Mouse (Mus musculus) liver, embryonic 11.5 days (tissue): ENCODE data around the gene Olfr1098. TPM values are rescaled to one million over a fixed set of nuclear protein-coding genes. Genes with fewer than 3 reads are reported as not detected.

Experiments used
- ATAC-seq: fragments of 200-750 bp; cut with Nextera tagmentation; replicated peaks from 2 replicates; pipeline ENCODE4 v1.8.0; 2017; ENCODE audit warnings: moderate number of reproducible peaks, mild to moderate bottlenecking, moderate TSS enrichment, moderate library complexity; ENCODE audit not compliant: low FRiP score
- DNase-seq: peaks from one replicate; pipeline ENCODE4 v3.0.0-alpha.2; 2017; ENCODE audit warnings: low spot score
- H3K27ac ChIP-seq: fragments of 300-500 bp; sonication (generic); 2 replicates; pipeline ENCODE4 v1.5.1; 2014; ENCODE audit warnings: mild to moderate bottlenecking, low read depth, low read length, control low read depth
- H3K27me3 ChIP-seq: fragments of 300-500 bp; sonication (generic); replicated peaks from 2 replicates; pipeline ENCODE4 v1.6.1; 2014; ENCODE audit warnings: low read length, mixed read lengths; ENCODE audit not compliant: control insufficient read depth, insufficient read depth
- H3K36me3 ChIP-seq: fragments of 300-500 bp; sonication (generic); 2 replicates; pipeline ENCODE4 v1.6.1; 2014; ENCODE audit warnings: mild to moderate bottlenecking, low read length, moderate library complexity, mixed read lengths; ENCODE audit not compliant: control insufficient read depth, insufficient read depth
- H3K4me1 ChIP-seq: fragments of 300-500 bp; sonication (generic); replicated peaks from 2 replicates; pipeline ENCODE4 v1.6.1; 2014; ENCODE audit warnings: low read length, mixed read lengths; ENCODE audit not compliant: control insufficient read depth, insufficient read depth
- H3K4me2 ChIP-seq: fragments of 300-500 bp; sonication (generic); 2 replicates; pipeline ENCODE4 v1.6.1; 2014; ENCODE audit warnings: mild to moderate bottlenecking, control low read depth, moderate library complexity
- H3K4me3 ChIP-seq: fragments of 300-500 bp; sonication (generic); 2 replicates; pipeline ENCODE4 v1.5.1; 2014; ENCODE audit warnings: low read depth, low read length, control low read depth
- H3K9ac ChIP-seq: fragments of 300-500 bp; sonication (generic); 2 replicates; pipeline ENCODE4 v1.6.1; 2014; ENCODE audit warnings: low read depth, low read length, control low read depth
- H3K9me3 ChIP-seq: fragments of 300-500 bp; sonication (generic); 2 replicates; pipeline ENCODE4 v1.6.1; 2016; ENCODE audit warnings: low read length, inconsistent platforms, mixed read lengths; ENCODE audit not compliant: control insufficient read depth
- WGBS: fragments of 180-500 bp; shearing (Covaris S2); extraction: QIAGEN DNeasy Blood & Tissue Kit; methylation state at CpG from one replicate; pipeline ENCODE4 v1.1.7; 2014; 5-methylcytosine and 5-hydroxymethylcytosine counted together
- polyA plus RNA-seq: library from polyadenylated mRNA; unstranded; fragments of >200 nt; fragmentation: Nextera tagmentation; extraction: Ambion mirVana; gene quantifications from 2 replicates; pipeline ENCODE4 v1.2.1, GENCODE M21; 2014

Gene Olfr1098
- polyA plus RNA-seq = not detected in 2 replicates

DNA sequence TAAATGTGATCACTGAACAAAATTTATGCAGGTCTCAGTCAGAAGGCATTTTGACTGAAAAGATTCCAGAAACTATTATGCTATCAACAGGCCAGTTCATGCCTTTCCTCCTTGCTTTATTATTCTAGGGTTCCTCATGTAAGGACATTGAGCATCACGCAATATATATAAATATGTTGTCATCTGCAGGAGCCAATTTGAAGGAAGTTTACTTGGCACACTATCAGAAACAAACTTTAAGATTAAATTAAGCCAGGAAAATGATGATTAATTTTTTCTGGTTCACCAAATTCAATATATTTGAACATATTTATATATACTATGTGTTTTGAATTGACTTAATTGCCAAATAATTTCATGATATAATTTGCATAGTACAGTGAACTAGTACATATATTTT is at the start of gene Olfr1098:
Olfr1098 (minus strand) TSS at position 101 of the 400 bp plus-strand sequence.
- H3K27ac ChIP-seq = no peak within 1 kb of the TSS
- no peaks in the 10 kb centered on the region for H3K9me3 ChIP-seq
- H3K4me2 ChIP-seq = no peak within 1 kb of the TSS
- no peaks in the 10 kb centered on the region for H3K27me3 ChIP-seq
- H3K4me1 ChIP-seq = no peaks in the 10 kb centered on the region
- ATAC-seq = no peak
- H3K9ac ChIP-seq = no peak within 1 kb of the TSS
- no peaks in the 10 kb centered on the region for H3K36me3 ChIP-seq
- H3K4me3 ChIP-seq = no peak within 1 kb of the TSS
- no peak for DNase-seq
- WGBS = 85% methylated on average over 1 of the region's 1 CpGs

DNA sequence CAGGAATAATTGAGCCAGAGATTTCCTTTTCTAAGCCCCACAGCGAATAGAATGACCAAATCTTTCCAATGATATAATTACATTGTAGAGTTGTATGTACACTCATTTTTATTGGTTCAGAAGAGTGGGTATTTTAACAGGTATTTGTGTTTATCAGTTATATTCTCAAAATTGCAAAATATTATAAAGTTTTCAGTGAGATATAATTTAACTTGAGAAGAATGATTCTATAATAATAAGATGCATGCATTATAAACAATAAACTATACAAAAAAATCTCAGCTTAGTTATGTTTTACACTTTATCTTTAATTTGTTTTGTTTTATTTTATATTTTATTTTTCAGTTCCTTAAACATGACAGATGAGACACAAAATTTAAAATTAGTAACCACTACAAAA is 36.2 kb upstream of the Olfr1098 start, which contains the start of gene Olfr1099:
Olfr1099 (minus strand) TSS at position 101 of the 400 bp plus-strand sequence.
- Histone ChIP-seq H3K4me3 (no peak within 1 kb of the TSS), H3K4me1 (no peaks in the 10 kb centered on the region), H3K9ac (no peak within 1 kb of the TSS), H3K36me3 (no peaks in the 10 kb centered on the region), H3K9me3 (no peaks in the 10 kb centered on the region), H3K27me3 (no peaks in the 10 kb centered on the region), H3K4me2 (no peak within 1 kb of the TSS), H3K27ac (no peak within 1 kb of the TSS)
- no peak for DNase-seq
- 75% methylated on average over 1 of the region's 1 CpGs for WGBS
- no peak for ATAC-seq

DNA sequence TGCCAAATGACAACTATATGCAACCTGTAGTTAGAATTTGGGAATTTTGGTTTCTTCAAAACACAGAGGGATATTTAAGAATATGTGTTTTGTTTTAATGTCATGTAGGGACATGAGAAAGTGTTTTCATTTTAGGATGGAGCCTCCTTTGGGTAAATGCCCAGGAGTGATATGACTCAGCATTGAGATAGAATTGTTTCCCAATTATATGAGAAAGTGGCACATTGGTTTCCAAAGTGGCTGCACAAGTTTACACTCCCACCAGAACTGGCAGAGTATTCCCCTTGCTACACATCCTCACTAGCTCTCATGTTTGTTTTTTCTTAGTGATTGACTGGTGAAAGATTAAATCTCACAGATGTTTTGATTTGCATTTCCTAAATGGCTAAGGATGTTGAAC is 2.2 kb upstream of the Olfr1098 start:
- Histone ChIP-seq H3K27ac (no peak overlapping the region), H3K4me3 (no peak overlapping the region), H3K27me3 (no peaks in the 10 kb centered on the region), H3K9ac (no peak overlapping the region), H3K36me3 (no peaks in the 10 kb centered on the region), H3K4me1 (no peaks in the 10 kb centered on the region), H3K4me2 (no peak overlapping the region), H3K9me3 (no peaks in the 10 kb centered on the region)
- no peak for DNase-seq
- ATAC-seq = no peak

DNA sequence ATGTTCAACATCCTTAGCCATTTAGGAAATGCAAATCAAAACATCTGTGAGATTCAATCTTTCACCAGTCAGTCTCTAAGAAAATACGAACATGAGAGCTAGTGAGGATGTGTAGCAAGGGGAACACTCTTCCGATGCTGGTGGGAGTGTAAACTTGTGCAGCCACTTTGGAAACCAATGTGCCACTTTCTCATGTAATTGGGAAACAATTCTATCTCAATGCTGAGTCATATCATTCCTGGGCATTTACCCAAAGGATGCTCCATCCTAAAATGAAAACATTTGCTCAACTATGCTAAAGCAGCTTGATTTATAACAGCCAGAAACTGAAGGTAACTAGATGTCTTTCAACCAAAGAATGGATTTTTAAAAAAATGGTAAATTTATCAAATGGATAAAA is 18.7 kb downstream of the Olfr1098 start:
- H3K9me3 ChIP-seq = no peaks in the 10 kb centered on the region
- H3K4me2 ChIP-seq = no peak overlapping the region
- H3K27ac ChIP-seq = no peak overlapping the region
- no peaks in the 10 kb centered on the region for H3K27me3 ChIP-seq
- H3K9ac ChIP-seq = no peak overlapping the region
- DNase-seq (no peak), ATAC-seq (no peak)
- 82% methylated on average over 2 of the region's 2 CpGs for WGBS
- no peak overlapping the region for H3K4me3 ChIP-seq
- no peaks in the 10 kb centered on the region for H3K36me3 ChIP-seq
- no peaks in the 10 kb centered on the region for H3K4me1 ChIP-seq

- 79% methylated on average over 1 of the region's 1 CpGs for WGBS
- Histone ChIP-seq H3K4me3 (no peak within 1 kb of the TSS), H3K27me3 (no peaks in the 10 kb centered on the region), H3K4me1 (no peaks in the 10 kb centered on the region), H3K36me3 (no peaks in the 10 kb centered on the region), H3K9me3 (no peaks in the 10 kb centered on the region), H3K27ac (no peak within 1 kb of the TSS), H3K9ac (no peak within 1 kb of the TSS), H3K4me2 (no peak within 1 kb of the TSS)
- ATAC-seq (no peak), DNase-seq (no peak)
Measured at GRCm38 (mm10) chr2:86892116-86892515, 32.2 kb downstream of the Olfr1098 start, which contains the start of gene Olfr1097. Olfr1097 (minus strand) TSS chr2:86892216.

GRCm38 (mm10) chr2:86874702-86875101 is 49.6 kb downstream of the Olfr1098 start, which contains the start of gene Gm13723:
Gm13723 (minus strand) TSS chr2:86874802.
- no peaks in the 10 kb centered on the region for H3K9me3 ChIP-seq
- H3K4me2 ChIP-seq = no peak within 1 kb of the TSS
- H3K27me3 ChIP-seq = no peaks in the 10 kb centered on the region
- H3K27ac ChIP-seq = no peak within 1 kb of the TSS
- H3K9ac ChIP-seq = no peak within 1 kb of the TSS
- no peak within 1 kb of the TSS for H3K4me3 ChIP-seq
- DNase-seq = no peak
- no peaks in the 10 kb centered on the region for H3K36me3 ChIP-seq
- H3K4me1 ChIP-seq = no peaks in the 10 kb centered on the region
- 50% methylated on average over 1 of the region's 1 CpGs for WGBS
- no peak for ATAC-seq

Other genes with a start within 250 kb of the Olfr1098 start
- gene Olfr1086, start 244.5 kb downstream of the Olfr1098 start, polyA plus RNA-seq = not detected in 2 replicates
- not detected in 2 replicates for gene Olfr1087, start 226.2 kb downstream of the Olfr1098 start, polyA plus RNA-seq
- not detected in 2 replicates for gene Olfr1089, start 190.8 kb downstream of the Olfr1098 start, polyA plus RNA-seq
- gene Olfr1090, start 165.6 kb downstream of the Olfr1098 start, polyA plus RNA-seq = not detected in 2 replicates
- not detected in 2 replicates for gene Olfr1093, start 142.1 kb downstream of the Olfr1098 start, polyA plus RNA-seq
- not detected in 2 replicates for gene Olfr141, start 114.5 kb downstream of the Olfr1098 start, polyA plus RNA-seq
- gene Olfr1094, start 99.9 kb downstream of the Olfr1098 start, polyA plus RNA-seq = not detected in 2 replicates
- gene Olfr1095, start 72.8 kb downstream of the Olfr1098 start, polyA plus RNA-seq = not detected in 2 replicates
- not detected in 2 replicates for gene Gm13723, start 49.7 kb downstream of the Olfr1098 start, polyA plus RNA-seq
- not detected in 2 replicates for gene Olfr1097, start 32.3 kb downstream of the Olfr1098 start, polyA plus RNA-seq
- not detected in 2 replicates for gene Olfr1099, start 36.1 kb upstream of the Olfr1098 start, polyA plus RNA-seq
- gene Olfr1100, start 55.4 kb upstream of the Olfr1098 start, polyA plus RNA-seq = not detected in 2 replicates
- not detected in 2 replicates for gene Olfr1101, start 66.7 kb upstream of the Olfr1098 start, polyA plus RNA-seq
- not detected in 2 replicates for gene Olfr1102, start 73.9 kb upstream of the Olfr1098 start, polyA plus RNA-seq
- gene Olfr1104, start 102.5 kb upstream of the Olfr1098 start, polyA plus RNA-seq = not detected in 2 replicates
- not detected in 2 replicates for gene Olfr1105, start 112.0 kb upstream of the Olfr1098 start, polyA plus RNA-seq
- not detected in 2 replicates for gene Olfr1106, start 127.7 kb upstream of the Olfr1098 start, polyA plus RNA-seq
- not detected in 2 replicates for gene Olfr1107, start 151.3 kb upstream of the Olfr1098 start, polyA plus RNA-seq
- not detected in 2 replicates for gene Olfr1109, start 171.5 kb upstream of the Olfr1098 start, polyA plus RNA-seq
- gene Olfr259, start 190.0 kb upstream of the Olfr1098 start, polyA plus RNA-seq = not detected in 2 replicates
- not detected in 2 replicates for gene Olfr1110, start 215.8 kb upstream of the Olfr1098 start, polyA plus RNA-seq
- not detected in 2 replicates for gene Olfr1111, start 228.1 kb upstream of the Olfr1098 start, polyA plus RNA-seq